Mouse (Mus musculus) forebrain, embryonic 11.5 days (tissue): Measurements from ENCODE around the gene Slc12a9. TPM values are rescaled to one million over a fixed set of nuclear protein-coding genes. Genes with fewer than 3 reads are reported as not detected.
A peak's percentile ranks its signal among the peaks of the same experiment; 100 is the strongest.

ENCODE experiments used
- ATAC-seq: fragments of 200-750 bp; cut with Nextera tagmentation; replicated peaks from 2 replicates; pipeline ENCODE4 v1.8.0; 2017; ENCODE audit warnings: moderate TSS enrichment; ENCODE audit not compliant: low FRiP score
- DNase-seq: peaks from one replicate; pipeline ENCODE4 v3.0.0-alpha.2; 2017; ENCODE audit warnings: low spot score
- H3K27ac ChIP-seq: fragments of 300-500 bp; sonication (generic); 2 replicates; pipeline ENCODE4 v1.5.1; 2014; ENCODE audit warnings: low read depth, low read length
- H3K27me3 ChIP-seq: fragments of 300-500 bp; sonication (generic); 2 replicates; pipeline ENCODE4 v1.6.1; 2014; ENCODE audit warnings: mild to moderate bottlenecking, low read length, mixed read lengths; ENCODE audit not compliant: control insufficient read depth, insufficient read depth
- H3K36me3 ChIP-seq: fragments of 300-500 bp; sonication (generic); 2 replicates; pipeline ENCODE4 v1.6.1; 2014; ENCODE audit warnings: mild to moderate bottlenecking, low read length, moderate library complexity, mixed read lengths; ENCODE audit not compliant: control insufficient read depth, insufficient read depth
- H3K4me1 ChIP-seq: fragments of 300-500 bp; sonication (generic); replicated peaks from 2 replicates; pipeline ENCODE4 v1.6.1; 2014; ENCODE audit warnings: low read length, mixed read lengths; ENCODE audit not compliant: control insufficient read depth, insufficient read depth
- H3K4me2 ChIP-seq: fragments of 300-500 bp; sonication (generic); 2 replicates; pipeline ENCODE4 v1.6.1; 2014; ENCODE audit warnings: low read depth, mild to moderate bottlenecking, low read length, moderate library complexity, mixed read lengths; ENCODE audit not compliant: severe bottlenecking
- H3K4me3 ChIP-seq: fragments of 300-500 bp; sonication (generic); 2 replicates; pipeline ENCODE4 v1.5.1; 2014; ENCODE audit warnings: low read depth, low read length
- H3K9ac ChIP-seq: fragments of 300-500 bp; sonication (generic); 2 replicates; pipeline ENCODE4 v1.6.1; 2014; ENCODE audit warnings: low read length
- H3K9me3 ChIP-seq: fragments of 300-500 bp; sonication (generic); 2 replicates; pipeline ENCODE4 v1.6.1; 2016; ENCODE audit warnings: low read length, mixed read lengths; ENCODE audit not compliant: control insufficient read depth
- WGBS: fragments of 180-500 bp; shearing (Covaris S2); extraction: QIAGEN DNeasy Blood & Tissue Kit; methylation state at CpG from one replicate; pipeline ENCODE4 v1.1.7; 2014; 5-methylcytosine and 5-hydroxymethylcytosine counted together
- polyA plus RNA-seq: library from polyadenylated mRNA; unstranded; fragments of >200 nt; fragmentation: Nextera tagmentation; extraction: Ambion mirVana; gene quantifications from 2 replicates; pipeline ENCODE4 v1.2.1, GENCODE M21; 2014

Slc12a9 gene
- polyA plus RNA-seq, 1 experiment from 2014 or later: 10.5 TPM

DNA sequence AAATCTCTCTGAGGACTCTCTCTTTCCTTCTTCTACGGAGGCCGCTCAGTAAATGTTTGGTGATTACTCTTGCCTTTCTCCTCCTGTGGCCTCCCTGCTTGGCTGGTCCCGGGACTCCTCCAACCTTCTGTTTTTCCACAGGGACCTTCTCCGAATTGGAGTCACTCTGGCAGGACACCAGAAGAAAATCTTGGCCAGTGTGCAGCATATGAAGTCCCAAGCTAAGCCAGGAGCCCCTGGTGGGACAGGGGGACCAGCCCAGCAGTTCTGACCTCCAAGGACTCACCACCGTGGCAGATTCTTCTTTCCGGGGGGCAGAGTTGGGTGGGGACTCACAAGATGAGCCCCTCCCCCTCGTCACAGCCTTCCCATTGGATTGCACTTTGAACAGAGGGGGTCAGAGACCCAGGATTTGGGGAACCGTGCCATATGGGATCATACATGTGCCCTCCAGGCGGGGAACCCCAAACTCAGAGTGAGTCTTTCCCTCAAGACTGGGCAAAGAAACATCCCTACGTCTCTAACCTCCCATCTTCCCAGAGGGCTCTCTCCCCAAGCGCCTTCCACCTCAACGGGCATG lies 40.1 kb upstream of the Slc12a9 start:
- Histone ChIP-seq H3K36me3 (peaks cover 28% of the 10 kb centered on the region), H3K27me3 (no peaks in the 10 kb centered on the region), H3K4me3 (no peak overlapping the region), H3K9me3 (no peaks in the 10 kb centered on the region), H3K9ac (no peak overlapping the region), H3K27ac (no peak overlapping the region), H3K4me1 (no peaks in the 10 kb centered on the region; the same call in 1 of the 2 replicates), H3K4me2 (no peak overlapping the region)
- DNase-seq (no peak), ATAC-seq (no peak)
- 90% methylated on average over 12 of the region's 12 CpGs for WGBS

DNA sequence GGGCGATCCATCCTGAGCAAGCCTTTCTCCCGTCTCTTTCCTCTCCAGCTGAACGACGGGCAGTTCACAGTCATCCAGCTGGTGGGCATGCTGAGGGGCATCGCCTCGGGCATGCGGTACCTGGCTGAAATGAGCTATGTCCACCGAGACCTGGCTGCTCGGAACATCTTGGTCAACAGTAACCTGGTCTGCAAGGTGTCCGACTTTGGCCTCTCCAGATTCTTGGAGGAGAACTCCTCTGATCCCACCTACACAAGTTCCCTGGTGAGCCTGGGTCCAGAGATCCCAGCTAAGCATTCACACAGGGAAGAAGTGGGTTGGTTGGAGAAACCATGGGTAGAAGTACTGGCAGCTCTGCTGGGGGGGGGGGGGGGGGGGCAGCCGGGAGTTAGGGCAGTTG lies 36.3 kb upstream of the Slc12a9 start:
- H3K27me3 ChIP-seq: no peaks in the 10 kb centered on the region
- H3K4me2 ChIP-seq: no peak overlapping the region
- WGBS: 92% methylated on average over 9 of the region's 11 CpGs
- no peak for DNase-seq
- no peak overlapping the region for H3K4me3 ChIP-seq
- no peaks in the 10 kb centered on the region for H3K4me1 ChIP-seq
- no peak for ATAC-seq
- H3K36me3 ChIP-seq: peaks cover 49% of the 10 kb centered on the region
- H3K9me3 ChIP-seq: no peaks in the 10 kb centered on the region
- no peak overlapping the region for H3K27ac ChIP-seq
- no peak overlapping the region for H3K9ac ChIP-seq

- Histone ChIP-seq H3K4me2 (no peak overlapping the region), H3K4me3 (no peak overlapping the region), H3K4me1 (no peaks in the 10 kb centered on the region), H3K27ac (no peak overlapping the region), H3K9ac (no peak overlapping the region), H3K36me3 (peaks cover 37% of the 10 kb centered on the region; the same call in 1 of the 2 replicates), H3K27me3 (no peaks in the 10 kb centered on the region), H3K9me3 (no peaks in the 10 kb centered on the region)
- no peak for DNase-seq
- no peak for ATAC-seq
- WGBS: 47% methylated on average over 7 of the region's 7 CpGs
These were observed 25.0 kb upstream of the Slc12a9 start for GRCm38 (mm10) chr5:137358382-137358781.

- H3K27ac ChIP-seq: no peak overlapping the region
- ATAC-seq: no peak
- no peak overlapping the region for H3K4me2 ChIP-seq
- H3K27me3 ChIP-seq: no peaks in the 10 kb centered on the region
- 91% methylated on average over 17 of the region's 17 CpGs for WGBS
- no peak overlapping the region for H3K4me3 ChIP-seq
- H3K9ac ChIP-seq: no peak overlapping the region
- H3K36me3 ChIP-seq: peaks cover 14% of the 10 kb centered on the region; the same call in 1 of the 2 replicates
- no peak for DNase-seq
- peaks cover 9% of the 10 kb centered on the region for H3K4me1 ChIP-seq
- no peaks in the 10 kb centered on the region for H3K9me3 ChIP-seq
These were observed 20.7 kb upstream of the Slc12a9 start for GRCm38 (mm10) chr5:137354091-137354490.

DNA sequence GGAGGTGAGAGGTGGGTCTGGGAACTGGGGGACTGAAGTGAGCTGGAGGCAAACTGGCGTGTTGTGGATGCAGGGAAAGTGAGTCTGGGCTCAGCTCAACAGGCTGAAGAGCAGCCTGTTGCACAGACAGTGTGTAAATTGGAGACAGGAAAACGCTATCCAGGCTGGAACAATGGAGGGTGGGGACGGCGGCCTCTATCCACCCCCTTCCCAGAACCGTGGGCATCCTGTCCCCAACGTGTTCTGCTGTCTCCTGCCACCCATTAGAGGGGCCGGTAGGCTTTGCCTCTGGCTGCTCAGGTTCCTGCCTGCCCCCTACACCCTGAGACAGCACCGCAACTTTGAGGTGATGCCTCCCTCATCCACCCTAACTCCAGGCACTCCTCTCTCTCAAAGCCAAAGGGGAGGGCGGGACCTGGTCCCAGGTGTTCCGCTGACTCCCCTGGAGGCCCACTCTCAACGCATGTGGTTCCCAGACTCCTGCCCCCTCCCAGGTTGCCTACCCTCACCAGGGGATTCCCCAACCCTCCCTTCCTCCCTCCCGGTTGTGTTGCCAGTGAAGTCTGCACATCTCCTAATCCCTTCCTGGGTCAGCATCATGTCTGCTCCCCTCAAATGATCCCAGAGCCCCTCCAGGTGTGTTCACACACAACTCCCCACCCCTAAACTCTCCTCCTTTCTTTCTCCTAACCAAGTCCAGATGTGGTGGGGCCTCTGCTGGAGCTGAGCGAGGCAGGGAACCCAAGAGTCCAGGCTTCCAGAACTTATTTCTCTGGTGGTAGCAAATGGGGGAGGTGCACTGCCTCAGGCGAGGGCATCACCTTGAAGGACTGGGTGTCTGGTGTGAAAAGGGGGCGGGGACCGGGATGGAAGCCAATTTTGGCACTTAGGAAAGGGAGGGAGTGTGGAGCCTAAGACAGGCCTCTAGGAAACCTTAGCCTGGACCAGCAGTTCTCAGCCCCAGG lies 18.9 kb upstream of the Slc12a9 start:
- no peak for ATAC-seq
- Histone ChIP-seq H3K27ac (no peak overlapping the region), H3K4me3 (peak overlapping the region; percentile 88), H3K9ac (peak overlapping the region; percentile 97), H3K4me2 (peak overlapping the region; percentile 90), H3K4me1 (peaks cover 22% of the 10 kb centered on the region), H3K27me3 (no peaks in the 10 kb centered on the region), H3K9me3 (no peaks in the 10 kb centered on the region), H3K36me3 (peaks cover 12% of the 10 kb centered on the region; the same call in 1 of the 2 replicates)
- 23% methylated on average over 16 of the region's 16 CpGs for WGBS
- DNase-seq: no peak

DNA sequence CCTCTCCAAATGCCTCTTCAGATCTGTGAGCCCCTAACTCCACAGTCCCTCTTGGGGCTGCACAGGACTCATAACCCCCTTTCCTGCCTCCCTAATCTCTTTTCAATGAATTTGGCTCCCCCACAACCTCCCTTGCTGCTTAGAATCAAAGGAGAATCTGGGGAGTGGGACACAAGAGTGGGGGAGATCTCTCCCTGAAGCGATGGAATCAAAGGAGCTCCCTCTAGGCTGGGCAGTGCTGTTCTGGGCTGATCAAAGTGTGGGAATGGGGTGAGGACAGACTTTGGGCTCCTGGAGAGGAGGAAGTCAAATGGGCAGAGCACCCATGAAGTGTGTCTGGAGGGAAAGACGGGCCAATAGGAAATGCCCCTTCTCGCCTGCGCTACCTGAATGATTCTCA lies 18.0 kb upstream of the Slc12a9 start:
- no peak for DNase-seq

GRCm38 (mm10) chr5:137351058-137351380 lies 17.6 kb upstream of the Slc12a9 start:
- 0% methylated on average over 8 of the region's 8 CpGs for WGBS
- Histone ChIP-seq H3K36me3 (peaks cover 8% of the 10 kb centered on the region; the same call in 1 of the 2 replicates), H3K4me1 (peaks cover 22% of the 10 kb centered on the region), H3K4me2 (peak overlapping the region; percentile 90), H3K4me3 (peak overlapping the region; percentile 88), H3K27ac (peak overlapping the region; percentile 65), H3K9me3 (no peaks in the 10 kb centered on the region), H3K27me3 (no peaks in the 10 kb centered on the region), H3K9ac (peak overlapping the region; percentile 97)
- DNase-seq (no peak), ATAC-seq (no peak)

More for the DNA sequence above, 18.0 kb upstream of the Slc12a9 start:
- ATAC-seq: no peak
- WGBS: 10% methylated on average over 4 of the region's 4 CpGs
- Histone ChIP-seq H3K4me1 (peaks cover 22% of the 10 kb centered on the region), H3K4me2 (peak overlapping the region; percentile 90), H3K36me3 (peaks cover 9% of the 10 kb centered on the region; the same call in 1 of the 2 replicates), H3K4me3 (peak overlapping the region; percentile 88), H3K27me3 (no peaks in the 10 kb centered on the region), H3K9ac (peak overlapping the region; percentile 97), H3K27ac (peak overlapping the region; percentile 65; the same call in 1 of the 2 replicates), H3K9me3 (no peaks in the 10 kb centered on the region)

GRCm38 (mm10) chr5:137350205-137351057 lies 17.0 kb upstream of the Slc12a9 start:
- Histone ChIP-seq H3K36me3 (peaks cover 4% of the 10 kb centered on the region; the same call in 1 of the 2 replicates), H3K9ac (peak overlapping the region; percentile 97), H3K9me3 (no peaks in the 10 kb centered on the region), H3K27me3 (no peaks in the 10 kb centered on the region), H3K4me1 (peaks cover 22% of the 10 kb centered on the region), H3K27ac (peak overlapping the region; percentile 81), H3K4me3 (peak overlapping the region; percentile 88), H3K4me2 (peak overlapping the region; percentile 90)
- ATAC-seq (peak; percentile 61), DNase-seq (no peak)
- WGBS: under 1% methylated on average over 55 of the region's 55 CpGs
